Mouse (Mus musculus) ES-Bruce4 (cell line): Measurements from ENCODE around the gene Ak7.

ENCODE experiments used
- CTCF ChIP-seq: IDR thresholded peaks from one replicate; pipeline ENCODE4 v1.8.1; 2011; ENCODE audit warnings: low read depth, low read length
- EP300 ChIP-seq: IDR thresholded peaks from 2 replicates; pipeline ENCODE4 v1.6.1; 2011; ENCODE audit warnings: low read depth, low read length; ENCODE audit not compliant: insufficient read depth
- POLR2A ChIP-seq: IDR thresholded peaks from one replicate; pipeline ENCODE4 v1.8.1; 2011; ENCODE audit warnings: low read length; ENCODE audit not compliant: insufficient read depth

GRCm38 (mm10) chr12:105761629-105762028 is 55.9 kb downstream of the Ak7 start:
- TF ChIP-seq CTCF (no peak), POLR2A (no peak), EP300 (no peak)
